9 mouse cellular contexts compared by ENCODE assay signal in the genomic region with DNA sequence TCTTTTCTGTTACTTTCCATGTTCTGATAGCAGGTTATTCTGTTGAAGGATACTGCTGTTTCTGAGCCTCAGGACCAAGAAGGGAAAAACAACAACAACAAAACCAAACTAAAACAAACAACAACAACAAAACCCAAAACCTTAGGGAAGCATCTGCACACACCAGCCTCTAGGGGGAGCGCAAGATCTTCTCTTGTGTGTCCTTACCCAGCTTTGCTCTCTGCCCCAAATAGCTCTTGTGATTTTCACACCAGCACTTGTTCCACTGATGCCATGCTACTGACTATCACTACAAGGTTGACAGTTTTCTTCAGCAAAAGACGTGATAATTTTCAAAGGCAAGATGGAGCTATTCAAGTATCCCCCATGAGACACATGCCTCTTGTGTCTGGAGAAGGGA. TPM values are rescaled to one million over a fixed set of nuclear protein-coding genes. Genes with fewer than 3 reads are reported as not detected.
A peak's percentile ranks its signal among the peaks of the same experiment; 100 is the strongest.
DNase-seq lines count a peak whose midpoint lies in the region; ATAC-seq and TF ChIP-seq lines count a peak whose summit lies in the region.
"Had no signal": no experiment of that assay in that cellular context is flagged by ENCODE, and none has a peak within 500 bp of the region (broad histone marks: within the 10 kb centered on the region; RNA-seq: fewer than 3 reads in every experiment).

No protein-coding gene starts in this region.

- no peak overlapping the region for H3K27ac ChIP-seq in intestine, postnatal 0 days (ENCODE audit: low read depth, low read length)
- no peak overlapping the region for H3K27ac ChIP-seq in intestine, embryonic 16.5 days (ENCODE audit: low read length)
- H3K27ac ChIP-seq in forebrain, embryonic 14.5 days (ENCODE audit: low read depth, low read length): no peak overlapping the region
- H3K27ac ChIP-seq: limb, embryonic 13.5 days had no signal

- TF ChIP-seq CTCF in intestine, postnatal 0 days (IDR thresholded peaks at IDR 0.05; ENCODE audit: low read depth): peak; percentile 83

- H3K9ac ChIP-seq in intestine, postnatal 0 days (ENCODE audit: low read depth, low read length): no peak overlapping the region
- no peak overlapping the region for H3K9ac ChIP-seq in intestine, embryonic 16.5 days (ENCODE audit: low read depth, low read length)
- no peak overlapping the region for H3K9ac ChIP-seq in forebrain, embryonic 14.5 days (ENCODE audit: low read length)
- H3K9ac ChIP-seq: limb, embryonic 13.5 days had no signal

- H3K4me3 ChIP-seq in intestine, postnatal 0 days (ENCODE audit: low read depth, low read length): no peak overlapping the region
- H3K4me3 ChIP-seq in intestine, embryonic 16.5 days (ENCODE audit: low read length): no peak overlapping the region
- H3K4me3 ChIP-seq in forebrain, embryonic 14.5 days (ENCODE audit: low read depth, low read length): no peak overlapping the region
- H3K4me3 ChIP-seq: limb, embryonic 13.5 days had no signal

- H3K27me3 ChIP-seq in intestine, postnatal 0 days (replicated peaks; ENCODE audit: control insufficient read depth, insufficient read depth, low read length): no peaks in the 10 kb centered on the region
- no peaks in the 10 kb centered on the region for H3K27me3 ChIP-seq in intestine, embryonic 16.5 days (replicated peaks; ENCODE audit: control insufficient read depth, insufficient read depth, low read length)
- H3K27me3 ChIP-seq in forebrain, embryonic 14.5 days (replicated peaks; ENCODE audit: control insufficient read depth, insufficient read depth, low read length): no peaks in the 10 kb centered on the region
- no peaks in the 10 kb centered on the region for H3K27me3 ChIP-seq in splenic B cell, adult 2 months (ENCODE audit: control insufficient read depth, insufficient read depth, low read length, poor library complexity, severe bottlenecking)
- H3K27me3 ChIP-seq: limb, embryonic 13.5 days had no signal

- DNase-seq in ES-CJ7 (ENCODE audit: low read depth, low spot score): peak; percentile 65
- peak; percentile 44 for DNase-seq in adrenal gland, postnatal 25 days
- peak; percentile 76 for DNase-seq in forebrain, embryonic 14.5 days (ENCODE audit: low spot score)
- DNase-seq in left cerebral cortex, postnatal 10 days (ENCODE audit: extremely low spot score in 1 of 2, low spot score in 2 of 2): peak; percentile 4 to 23
- peak; percentile 7 for DNase-seq in splenic B cell, adult 2 months (ENCODE audit: low read depth, low spot score)
- DNase-seq in thymus, postnatal 14 days: no peak

- no peak for ATAC-seq in intestine, postnatal 0 days
- no peak for ATAC-seq in intestine, embryonic 16.5 days
- ATAC-seq in forebrain, embryonic 14.5 days: peak; percentile 63; the same call in 1 of the 2 replicates

- H3K4me2 ChIP-seq in intestine, postnatal 0 days (replicated peaks; ENCODE audit: low read depth): no peak overlapping the region
- no peak overlapping the region for H3K4me2 ChIP-seq in intestine, embryonic 16.5 days (ENCODE audit: low read depth, low read length)
- no peak overlapping the region for H3K4me2 ChIP-seq in forebrain, embryonic 14.5 days (ENCODE audit: low read length)
- H3K4me2 ChIP-seq: limb, embryonic 13.5 days had no signal

- H3K36me3 ChIP-seq in intestine, postnatal 0 days (ENCODE audit: control insufficient read depth, insufficient read depth): no peaks in the 10 kb centered on the region
- H3K36me3 ChIP-seq in intestine, embryonic 16.5 days (ENCODE audit: control insufficient read depth, insufficient read depth, low read length): no peaks in the 10 kb centered on the region
- H3K36me3 ChIP-seq in forebrain, embryonic 14.5 days (ENCODE audit: control insufficient read depth, insufficient read depth, low read length): no peaks in the 10 kb centered on the region
- no peaks in the 10 kb centered on the region for H3K36me3 ChIP-seq in splenic B cell, adult 2 months (ENCODE audit: control insufficient read depth, insufficient read depth, low read length, poor library complexity, severe bottlenecking)
- H3K36me3 ChIP-seq: limb, embryonic 13.5 days had no signal

- H3K4me1 ChIP-seq in intestine, postnatal 0 days (replicated peaks; ENCODE audit: control insufficient read depth, insufficient read depth, low read length): no peaks in the 10 kb centered on the region
- H3K4me1 ChIP-seq in intestine, embryonic 16.5 days (ENCODE audit: control insufficient read depth, insufficient read depth, low read length): no peaks in the 10 kb centered on the region
- no peaks in the 10 kb centered on the region for H3K4me1 ChIP-seq in forebrain, embryonic 14.5 days (ENCODE audit: control insufficient read depth, insufficient read depth, low read length)
- H3K4me1 ChIP-seq: limb, embryonic 13.5 days had no signal

- 13% methylated on average over 2 of the region's 2 CpGs for WGBS in intestine, postnatal 0 days
- 7% methylated on average over 2 of the region's 2 CpGs for WGBS in intestine, embryonic 16.5 days
- 18% methylated on average over 2 of the region's 2 CpGs for WGBS in forebrain, embryonic 14.5 days

- intact Hi-C loops in left cerebral cortex, postnatal 10 days (cut with DNase I): loop anchor here (10.0 kb wide), 1 partner anchor 1362 kb away; a partner anchor contains a TSS

- no peaks in the 10 kb centered on the region for H3K9me3 ChIP-seq in intestine, postnatal 0 days (ENCODE audit: control insufficient read depth)
- no peaks in the 10 kb centered on the region for H3K9me3 ChIP-seq in intestine, embryonic 16.5 days (ENCODE audit: control insufficient read depth, low read length)
- no peaks in the 10 kb centered on the region for H3K9me3 ChIP-seq in forebrain, embryonic 14.5 days (replicated peaks; ENCODE audit: control insufficient read depth, low read length)
- H3K9me3 ChIP-seq: limb, embryonic 13.5 days had no signal

RNA-seq across cellular contexts. Expression of a gene that starts 59.8 kb away (rescaled TPM):
- 0.09 TPM in 2 replicates for polyA plus RNA-seq in intestine, postnatal 0 days (2015; fragmentation: Nextera tagmentation; extraction: Ambion mirVana)
- polyA plus RNA-seq in intestine, embryonic 16.5 days (2015; fragmentation: Nextera tagmentation; extraction: Ambion mirVana): 0.18 and 0.28 TPM in 2 replicates
- 3.7 and 6.1 TPM in 2 replicates for total RNA-seq in adrenal gland, postnatal 25 days (2021)
- polyA plus RNA-seq in forebrain, embryonic 14.5 days (2014; fragmentation: Nextera tagmentation; extraction: Ambion mirVana): 3.2 and 5.7 TPM in 2 replicates
- 10 to 100 TPM; 80.0 to 80.8 TPM for total RNA-seq in left cerebral cortex, postnatal 10 days (2021)
